Mouse (Mus musculus): Measurements from ENCODE around the gene Cd47. TPM values are rescaled to one million over a fixed set of nuclear protein-coding genes. Genes with fewer than 3 reads are reported as not detected.

Gene Cd47
- polyA plus RNA-seq, 1 experiment from 2014 or later, result 97.9 TPM

DNA sequence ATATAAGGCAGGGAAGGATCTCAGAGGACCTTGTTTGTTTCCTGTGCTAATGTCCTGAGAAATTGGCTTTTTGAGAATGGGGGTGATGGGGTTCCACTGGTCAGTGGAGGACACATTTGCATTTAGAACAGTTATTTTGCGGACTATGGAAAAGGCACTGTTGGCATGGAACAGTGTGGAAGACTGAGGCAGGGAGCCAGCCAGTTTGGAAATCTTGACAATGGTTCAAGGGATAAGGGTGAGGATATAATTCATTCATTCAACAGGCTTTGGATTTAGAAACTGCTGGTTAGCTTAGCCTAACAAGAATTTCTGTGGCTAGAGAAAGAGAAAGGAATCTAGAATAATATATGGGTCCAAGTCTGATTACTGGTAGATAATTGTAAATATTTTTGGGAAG is 61.7 kb downstream of the Cd47 start:
- Histone ChIP-seq H3K9ac (ENCODE audit: low read length) (no peak overlapping the region), H3K4me3 (ENCODE audit: low read depth, low read length) (no peak overlapping the region), H3K27me3 (replicated peaks; ENCODE audit: control insufficient read depth, insufficient read depth, low read length) (no peaks in the 10 kb centered on the region), H3K27ac (ENCODE audit: low read depth, low read length) (no peak overlapping the region), H3K9me3 (replicated peaks; ENCODE audit: control insufficient read depth, low read length) (no peaks in the 10 kb centered on the region), H3K36me3 (ENCODE audit: control insufficient read depth, insufficient read depth, low read length) (no peaks in the 10 kb centered on the region), H3K4me1 (ENCODE audit: control insufficient read depth, insufficient read depth, low read length) (peaks cover 4% of the 10 kb centered on the region; the same call in 1 of the 2 replicates), H3K4me2 (ENCODE audit: low read length) (no peak overlapping the region)
- ATAC-seq, result no peak
- DNase-seq (ENCODE audit: low spot score), result no peak
- WGBS, result 100% methylated on average over 1 of the region's 1 CpGs

DNA sequence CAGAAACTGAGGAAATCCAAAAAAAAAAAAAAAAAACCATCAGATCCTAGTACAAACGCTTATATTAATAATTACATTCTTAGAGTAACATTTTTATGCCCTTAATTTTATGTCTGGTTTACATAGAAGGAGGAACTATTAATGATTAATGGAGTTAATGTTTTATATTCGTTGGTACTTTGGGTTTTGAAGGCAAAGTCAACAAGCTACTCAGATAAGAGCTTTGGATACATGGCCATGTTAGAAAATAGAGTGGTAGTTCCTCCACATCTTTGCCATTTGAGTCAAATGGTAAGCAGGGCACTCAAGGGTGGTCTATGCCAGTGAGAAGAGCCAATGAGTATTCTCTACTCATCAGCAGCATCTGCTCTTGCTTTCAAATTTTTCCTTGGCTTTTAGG is 66.3 kb downstream of the Cd47 start:
- H3K9ac ChIP-seq (ENCODE audit: low read length), result no peak overlapping the region
- no peaks in the 10 kb centered on the region for H3K27me3 ChIP-seq (replicated peaks; ENCODE audit: control insufficient read depth, insufficient read depth, low read length)
- H3K9me3 ChIP-seq (replicated peaks; ENCODE audit: control insufficient read depth, low read length), result no peaks in the 10 kb centered on the region
- no peak overlapping the region for H3K4me3 ChIP-seq (ENCODE audit: low read depth, low read length)
- WGBS, result 89% methylated on average over 2 of the region's 2 CpGs
- no peaks in the 10 kb centered on the region for H3K4me1 ChIP-seq (ENCODE audit: control insufficient read depth, insufficient read depth, low read length)
- DNase-seq (ENCODE audit: low spot score), result no peak
- H3K4me2 ChIP-seq (ENCODE audit: low read length), result no peak overlapping the region
- H3K36me3 ChIP-seq (ENCODE audit: control insufficient read depth, insufficient read depth, low read length), result peaks cover 13% of the 10 kb centered on the region; the same call in 1 of the 2 replicates
- H3K27ac ChIP-seq (ENCODE audit: low read depth, low read length), result no peak overlapping the region
- no peak for ATAC-seq

DNA sequence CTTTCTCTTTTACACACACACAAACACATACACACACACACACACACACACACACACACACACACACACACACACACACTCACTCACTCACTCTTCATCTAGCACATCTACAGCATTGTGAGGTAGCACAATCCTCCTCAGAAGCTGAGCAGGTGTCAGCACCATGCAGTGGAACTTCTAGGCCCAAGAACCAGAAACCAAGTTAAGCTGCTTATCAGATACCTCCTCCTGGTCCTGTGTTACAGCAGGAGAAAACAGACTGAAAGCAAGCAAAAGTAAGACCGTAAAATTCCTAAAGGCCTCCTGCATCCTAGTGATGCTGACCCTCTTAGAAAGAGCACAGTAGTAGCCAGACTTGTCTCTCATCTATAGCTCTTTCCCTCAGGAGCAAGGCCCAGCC is 67.9 kb downstream of the Cd47 start:
- ATAC-seq (no peak), DNase-seq (ENCODE audit: low spot score) (no peak)
- no peaks in the 10 kb centered on the region for H3K27me3 ChIP-seq (replicated peaks; ENCODE audit: control insufficient read depth, insufficient read depth, low read length)
- H3K9ac ChIP-seq (ENCODE audit: low read length), result no peak overlapping the region
- no peak overlapping the region for H3K27ac ChIP-seq (ENCODE audit: low read depth, low read length)
- WGBS, result 89% methylated on average over 1 of the region's 1 CpGs
- H3K4me2 ChIP-seq (ENCODE audit: low read length), result no peak overlapping the region
- no peaks in the 10 kb centered on the region for H3K4me1 ChIP-seq (ENCODE audit: control insufficient read depth, insufficient read depth, low read length)
- H3K36me3 ChIP-seq (ENCODE audit: control insufficient read depth, insufficient read depth, low read length), result peaks cover 13% of the 10 kb centered on the region; the same call in 1 of the 2 replicates
- H3K9me3 ChIP-seq (replicated peaks; ENCODE audit: control insufficient read depth, low read length), result no peaks in the 10 kb centered on the region
- H3K4me3 ChIP-seq (ENCODE audit: low read depth, low read length), result no peak overlapping the region

- ATAC-seq, result no peak
- Histone ChIP-seq H3K27me3 (replicated peaks; ENCODE audit: control insufficient read depth, insufficient read depth, low read length) (no peaks in the 10 kb centered on the region), H3K4me3 (ENCODE audit: low read depth, low read length) (no peak overlapping the region), H3K9ac (ENCODE audit: low read length) (no peak overlapping the region), H3K4me1 (ENCODE audit: control insufficient read depth, insufficient read depth, low read length) (no peaks in the 10 kb centered on the region), H3K36me3 (ENCODE audit: control insufficient read depth, insufficient read depth, low read length) (peaks cover 4% of the 10 kb centered on the region; the same call in 1 of the 2 replicates), H3K27ac (ENCODE audit: low read depth, low read length) (no peak overlapping the region), H3K9me3 (replicated peaks; ENCODE audit: control insufficient read depth, low read length) (no peaks in the 10 kb centered on the region), H3K4me2 (ENCODE audit: low read length) (no peak overlapping the region)
- DNase-seq (ENCODE audit: low spot score), result no peak
- WGBS, result 92% methylated on average over 2 of the region's 2 CpGs
These were observed 73.6 kb downstream of the Cd47 start for GRCm38 (mm10) chr16:49873918-49874317.

DNA sequence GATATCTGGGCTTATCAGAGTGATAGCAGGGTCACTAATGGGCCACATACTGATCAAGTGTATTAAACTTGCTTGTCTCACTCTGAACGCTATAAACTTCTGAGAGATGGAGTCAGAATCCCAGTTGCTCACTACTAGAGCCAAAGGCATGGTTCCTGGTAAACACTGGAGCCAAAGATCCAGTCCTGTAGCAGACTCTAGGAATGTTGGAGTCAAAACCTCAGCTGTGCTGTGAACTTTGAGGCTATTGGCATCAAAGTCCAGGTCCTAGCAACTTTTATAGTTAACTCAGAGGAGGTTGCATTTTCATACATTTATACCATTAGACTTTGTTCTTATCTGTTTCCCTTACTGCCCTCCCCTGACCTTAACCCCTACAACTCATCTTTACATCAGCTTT is 74.2 kb downstream of the Cd47 start:
- H3K27me3 ChIP-seq (replicated peaks; ENCODE audit: control insufficient read depth, insufficient read depth, low read length), result no peaks in the 10 kb centered on the region
- no peak overlapping the region for H3K4me2 ChIP-seq (ENCODE audit: low read length)
- DNase-seq (ENCODE audit: low spot score) (no peak), ATAC-seq (no peak)
- H3K4me1 ChIP-seq (ENCODE audit: control insufficient read depth, insufficient read depth, low read length), result no peaks in the 10 kb centered on the region
- H3K27ac ChIP-seq (ENCODE audit: low read depth, low read length), result no peak overlapping the region
- H3K4me3 ChIP-seq (ENCODE audit: low read depth, low read length), result no peak overlapping the region
- WGBS, result 95% methylated on average over 1 of the region's 1 CpGs
- H3K9me3 ChIP-seq (replicated peaks; ENCODE audit: control insufficient read depth, low read length), result no peaks in the 10 kb centered on the region
- H3K9ac ChIP-seq (ENCODE audit: low read length), result no peak overlapping the region
- H3K36me3 ChIP-seq (ENCODE audit: control insufficient read depth, insufficient read depth, low read length), result 0 out of 2 replicates have a peak, but pooled peaks cover 4% of the 10 kb centered on the region

GRCm38 (mm10) chr16:49876291-49877030 is 76.1 kb downstream of the Cd47 start:
- WGBS, result 89% methylated on average over 9 of the region's 9 CpGs
- Histone ChIP-seq H3K27ac (ENCODE audit: low read depth, low read length) (no peak overlapping the region), H3K9ac (ENCODE audit: low read length) (no peak overlapping the region), H3K36me3 (ENCODE audit: control insufficient read depth, insufficient read depth, low read length) (no peaks in the 10 kb centered on the region), H3K4me1 (ENCODE audit: control insufficient read depth, insufficient read depth, low read length) (no peaks in the 10 kb centered on the region), H3K4me3 (ENCODE audit: low read depth, low read length) (no peak overlapping the region), H3K9me3 (replicated peaks; ENCODE audit: control insufficient read depth, low read length) (no peaks in the 10 kb centered on the region), H3K27me3 (replicated peaks; ENCODE audit: control insufficient read depth, insufficient read depth, low read length) (no peaks in the 10 kb centered on the region), H3K4me2 (ENCODE audit: low read length) (no peak overlapping the region)
- DNase-seq (ENCODE audit: low spot score), result no peak
- no peak for ATAC-seq

GRCm38 (mm10) chr16:49877243-49877642 is 76.9 kb downstream of the Cd47 start:
- WGBS, result 96% methylated on average over 9 of the region's 9 CpGs

GRCm38 (mm10) chr16:49878051-49878450 is 77.7 kb downstream of the Cd47 start:
- no peak overlapping the region for H3K4me2 ChIP-seq (ENCODE audit: low read length)
- 86% methylated on average over 2 of the region's 2 CpGs for WGBS
- no peaks in the 10 kb centered on the region for H3K36me3 ChIP-seq (ENCODE audit: control insufficient read depth, insufficient read depth, low read length)
- H3K27me3 ChIP-seq (replicated peaks; ENCODE audit: control insufficient read depth, insufficient read depth, low read length), result no peaks in the 10 kb centered on the region
- no peak overlapping the region for H3K27ac ChIP-seq (ENCODE audit: low read depth, low read length)
- DNase-seq (ENCODE audit: low spot score), result no peak
- no peaks in the 10 kb centered on the region for H3K9me3 ChIP-seq (replicated peaks; ENCODE audit: control insufficient read depth, low read length)
- H3K4me3 ChIP-seq (ENCODE audit: low read depth, low read length), result no peak overlapping the region
- no peak overlapping the region for H3K9ac ChIP-seq (ENCODE audit: low read length)
- ATAC-seq, result no peak
- no peaks in the 10 kb centered on the region for H3K4me1 ChIP-seq (ENCODE audit: control insufficient read depth, insufficient read depth, low read length)

More at GRCm38 (mm10) chr16:49877243-49877642, 76.9 kb downstream of the Cd47 start:
- no peak overlapping the region for H3K27ac ChIP-seq (ENCODE audit: low read depth, low read length)
- H3K9me3 ChIP-seq (replicated peaks; ENCODE audit: control insufficient read depth, low read length), result no peaks in the 10 kb centered on the region
- no peak for DNase-seq (ENCODE audit: low spot score)
- no peak overlapping the region for H3K4me3 ChIP-seq (ENCODE audit: low read depth, low read length)
- H3K4me2 ChIP-seq (ENCODE audit: low read length), result no peak overlapping the region
- H3K4me1 ChIP-seq (ENCODE audit: control insufficient read depth, insufficient read depth, low read length), result no peaks in the 10 kb centered on the region
- no peaks in the 10 kb centered on the region for H3K36me3 ChIP-seq (ENCODE audit: control insufficient read depth, insufficient read depth, low read length)
- ATAC-seq, result no peak
- no peak overlapping the region for H3K9ac ChIP-seq (ENCODE audit: low read length)
- no peaks in the 10 kb centered on the region for H3K27me3 ChIP-seq (replicated peaks; ENCODE audit: control insufficient read depth, insufficient read depth, low read length)

GRCm38 (mm10) chr16:49886403-49887066 is 86.2 kb downstream of the Cd47 start:
- Histone ChIP-seq H3K27ac (ENCODE audit: low read depth, low read length) (no peak overlapping the region), H3K4me1 (ENCODE audit: control insufficient read depth, insufficient read depth, low read length) (no peaks in the 10 kb centered on the region), H3K9me3 (replicated peaks; ENCODE audit: control insufficient read depth, low read length) (no peaks in the 10 kb centered on the region), H3K27me3 (replicated peaks; ENCODE audit: control insufficient read depth, insufficient read depth, low read length) (no peaks in the 10 kb centered on the region), H3K36me3 (ENCODE audit: control insufficient read depth, insufficient read depth, low read length) (no peaks in the 10 kb centered on the region), H3K4me3 (ENCODE audit: low read depth, low read length) (no peak overlapping the region), H3K9ac (ENCODE audit: low read length) (no peak overlapping the region), H3K4me2 (ENCODE audit: low read length) (no peak overlapping the region)
- DNase-seq (ENCODE audit: low spot score) (no peak), ATAC-seq (no peak)
- 92% methylated on average over 9 of the region's 9 CpGs for WGBS

Measured in forebrain, embryonic 14.5 days (tissue).